Mouse (Mus musculus) mature B cell (primary cell): ENCODE data around the gene 0610010K14Rik.

Experiments
- in situ Hi-C: fragments of 300-500 bp; cut with MboI; formaldehyde crosslinking; loops from 2 replicates; pipeline ENCODE4 v1.14.3; 2019

Gene 0610010K14Rik

DNA sequence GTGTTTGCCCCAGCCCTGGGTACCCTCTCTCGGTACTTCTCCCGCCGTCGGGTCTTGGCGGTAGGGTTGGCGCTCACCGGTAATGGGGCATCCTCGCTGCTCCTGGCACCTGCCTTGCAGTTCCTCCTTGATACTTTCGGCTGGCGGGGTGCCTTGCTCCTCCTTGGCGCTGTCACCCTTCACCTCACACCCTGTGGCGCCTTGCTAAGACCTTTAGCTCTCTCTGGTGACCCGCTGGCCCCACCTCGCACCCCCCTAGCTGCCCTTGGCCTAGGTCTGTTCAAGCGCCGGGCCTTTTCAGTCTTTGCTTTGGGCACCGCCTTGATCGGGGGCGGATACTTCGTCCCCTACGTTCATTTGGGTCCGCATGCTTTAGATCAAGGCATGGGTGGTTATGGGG, 22.4 kb downstream of the 0610010K14Rik start:
- in situ Hi-C loops = no loop called here

DNA sequence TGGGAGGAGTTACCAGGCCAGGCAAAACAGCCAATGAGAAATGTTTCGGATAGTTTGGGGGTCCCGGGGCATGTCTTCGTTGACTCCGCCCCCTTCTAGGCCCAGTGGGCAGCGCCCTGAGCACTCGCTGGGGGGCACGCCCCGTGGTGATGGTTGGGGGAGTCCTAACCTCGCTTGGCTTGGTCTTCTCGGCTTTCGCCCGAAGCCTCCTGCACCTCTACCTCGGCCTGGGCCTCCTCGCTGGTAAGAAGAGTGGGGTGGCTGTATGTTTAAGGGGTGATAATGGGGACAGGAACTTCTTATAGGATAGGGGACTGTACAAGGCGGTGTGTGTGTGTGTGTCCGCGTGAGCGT, 22.9 kb downstream of the 0610010K14Rik start:
- in situ Hi-C loops = no loop called here

DNA sequence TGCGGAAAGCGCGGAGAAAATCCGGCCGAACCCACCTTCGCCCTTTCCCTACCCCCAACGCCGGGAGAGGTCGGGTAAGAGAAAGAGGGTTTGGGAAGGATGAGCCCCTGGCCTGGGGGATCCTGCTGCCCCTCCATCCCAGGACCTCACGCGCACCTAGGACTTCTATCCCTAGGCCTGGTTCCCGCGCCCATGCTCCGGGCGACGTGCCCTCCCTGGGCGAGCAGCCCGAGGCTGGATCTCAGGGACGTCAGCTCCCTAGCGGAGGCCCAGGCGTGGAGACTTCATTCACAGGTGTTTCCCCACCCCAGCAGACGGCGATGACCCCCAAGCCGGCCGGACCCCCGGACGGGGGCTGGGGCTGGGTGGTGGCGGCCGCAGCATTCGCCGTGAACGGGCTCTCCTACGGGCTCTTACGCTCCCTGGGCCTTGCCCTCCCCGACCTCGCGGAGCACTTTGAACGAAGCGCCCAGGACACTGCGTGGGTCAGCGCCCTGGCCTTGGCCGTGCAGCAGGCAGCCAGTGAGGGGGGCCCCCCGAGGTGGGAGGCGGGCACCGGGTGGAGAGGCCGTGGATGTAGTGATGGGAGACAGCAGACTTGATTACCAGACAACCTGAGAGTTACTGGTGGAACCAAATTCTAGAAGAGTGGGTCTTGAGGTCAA, 23.4 kb downstream of the 0610010K14Rik start:
- in situ Hi-C loops = no loop called here

DNA sequence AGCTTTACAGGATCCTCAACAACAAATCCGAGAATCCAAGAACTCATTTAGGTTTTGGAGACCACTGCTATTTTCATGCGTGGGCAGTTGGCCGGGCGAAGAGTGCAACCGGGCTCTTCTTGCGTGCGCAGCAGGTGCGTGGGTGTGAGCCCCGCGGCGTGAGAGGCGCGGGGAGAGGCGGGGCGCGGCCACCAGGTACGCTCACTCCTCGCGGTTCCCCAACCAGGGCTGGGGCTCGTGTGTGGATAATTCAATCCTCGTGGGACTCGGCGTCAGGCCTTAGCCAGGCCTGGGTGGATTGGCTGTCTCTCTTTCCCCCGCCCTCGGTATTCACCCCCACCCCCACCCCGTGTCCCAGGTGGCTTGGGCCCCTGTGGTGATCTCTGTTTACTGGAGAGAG, 24.0 kb downstream of the 0610010K14Rik start:
- in situ Hi-C loops = no loop called here

DNA sequence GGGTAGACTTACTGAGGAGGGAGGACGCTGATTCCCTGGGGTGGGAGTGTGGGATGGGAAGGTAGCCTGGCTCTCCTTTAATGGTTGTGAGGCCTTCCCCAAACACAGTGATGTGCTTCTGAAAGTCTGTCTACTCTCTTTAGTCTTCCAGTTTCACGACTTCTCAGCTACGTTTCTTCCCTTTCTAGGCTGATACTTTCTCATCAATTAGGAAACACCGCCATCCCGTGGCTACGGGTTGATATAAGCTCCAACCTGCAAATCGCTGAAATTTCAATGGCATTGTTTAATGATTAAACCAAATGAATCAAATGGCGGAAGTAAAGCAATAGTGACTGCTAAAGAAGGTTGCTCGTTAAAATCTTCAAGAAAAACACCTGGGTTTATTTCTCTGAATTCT, 24.8 kb downstream of the 0610010K14Rik start:
- in situ Hi-C loops = no loop called here

DNA sequence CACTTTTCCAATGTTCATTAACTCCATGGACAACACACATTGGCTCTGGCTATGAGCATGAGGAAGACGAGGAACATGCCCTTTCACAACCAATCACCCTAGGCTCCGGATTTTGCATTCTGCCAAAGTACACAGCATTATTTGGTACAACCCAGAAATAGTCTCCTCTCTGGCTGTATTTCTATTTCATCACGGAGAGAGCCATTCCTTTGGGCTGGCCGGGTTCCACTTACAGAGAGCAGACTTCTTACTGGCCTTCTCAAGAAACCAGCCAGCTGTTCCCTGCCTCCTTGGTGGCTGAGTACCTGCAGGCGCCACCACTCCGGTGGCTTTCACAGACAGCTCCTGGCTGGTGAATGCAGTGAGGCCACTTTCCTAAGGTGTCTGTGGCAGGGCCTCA, 25.3 kb downstream of the 0610010K14Rik start, which contains the start of gene Slc16a11:
TSS of gene Slc16a11 (plus strand) at position 330 of the 400 bp plus-strand sequence.
- in situ Hi-C loops = no loop called here

DNA sequence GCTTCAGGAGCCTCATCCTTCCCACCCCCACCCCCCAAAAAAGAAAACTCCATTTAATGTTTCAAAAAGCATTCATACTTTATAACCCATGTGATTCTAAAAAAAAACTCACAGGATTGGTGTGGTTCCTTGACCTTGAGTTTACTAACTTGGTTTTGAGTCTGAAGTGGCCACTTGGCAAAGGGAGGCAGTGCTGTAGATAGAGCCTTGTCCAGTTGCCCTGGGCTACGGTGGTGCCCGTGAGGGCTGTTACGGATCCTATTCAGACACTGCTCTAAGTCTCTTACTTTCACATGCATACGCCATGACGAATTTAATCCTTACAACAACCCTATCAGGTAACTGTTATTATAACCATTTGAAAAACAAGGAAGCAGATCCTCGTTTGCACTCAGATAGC, 25.7 kb downstream of the 0610010K14Rik start:
- in situ Hi-C loops = no loop called here

DNA sequence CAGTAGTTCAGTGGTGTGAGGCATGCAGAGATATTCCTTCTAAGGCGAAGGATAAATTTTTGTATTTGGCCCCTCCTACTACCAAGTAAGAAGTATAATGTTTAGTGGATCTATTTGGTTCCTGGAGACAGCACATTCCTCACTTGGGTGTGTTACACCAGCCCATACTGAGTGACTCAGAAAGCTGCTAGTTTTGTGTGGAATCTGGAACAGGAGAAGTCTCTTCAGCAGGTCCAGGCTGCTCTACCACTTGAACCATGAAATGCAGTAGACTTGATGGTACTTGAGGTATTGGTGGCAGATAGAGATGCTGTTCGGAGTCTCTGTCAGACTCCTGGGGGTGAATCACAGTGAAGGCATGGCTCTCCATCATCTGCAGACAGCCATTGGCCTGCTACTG, 27.0 kb downstream of the 0610010K14Rik start:
- in situ Hi-C loops = no loop called here

DNA sequence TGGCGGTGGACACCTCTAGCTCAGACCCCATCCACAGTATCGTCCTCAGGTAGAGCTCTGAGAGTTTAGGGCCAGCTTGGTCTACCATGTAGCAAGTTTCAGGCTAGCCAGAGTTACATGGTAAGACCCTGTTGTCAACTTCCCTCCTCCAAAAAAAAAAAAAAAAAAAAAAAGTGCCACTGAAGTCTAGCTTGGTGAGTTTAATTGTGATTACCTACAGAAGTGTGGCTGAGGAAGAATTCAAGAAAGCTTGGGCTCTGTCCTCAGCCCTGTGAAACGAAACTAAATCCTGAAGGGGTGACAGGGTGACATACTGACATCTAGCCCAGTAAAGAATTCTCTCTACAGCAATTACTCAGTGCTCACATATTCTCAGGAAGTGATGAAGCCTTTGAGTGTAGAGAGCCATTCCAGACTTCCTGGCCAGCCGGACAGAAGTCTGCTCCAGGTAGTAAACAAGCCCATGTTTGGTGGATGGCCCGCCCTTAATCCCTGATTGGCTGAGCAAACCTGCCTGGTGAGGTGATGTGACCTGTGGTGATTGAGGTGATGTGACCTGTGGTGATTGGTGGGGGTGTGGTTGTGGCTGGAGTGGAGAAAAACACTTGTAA, 28.8 kb downstream of the 0610010K14Rik start:
- in situ Hi-C loops = no loop called here

DNA sequence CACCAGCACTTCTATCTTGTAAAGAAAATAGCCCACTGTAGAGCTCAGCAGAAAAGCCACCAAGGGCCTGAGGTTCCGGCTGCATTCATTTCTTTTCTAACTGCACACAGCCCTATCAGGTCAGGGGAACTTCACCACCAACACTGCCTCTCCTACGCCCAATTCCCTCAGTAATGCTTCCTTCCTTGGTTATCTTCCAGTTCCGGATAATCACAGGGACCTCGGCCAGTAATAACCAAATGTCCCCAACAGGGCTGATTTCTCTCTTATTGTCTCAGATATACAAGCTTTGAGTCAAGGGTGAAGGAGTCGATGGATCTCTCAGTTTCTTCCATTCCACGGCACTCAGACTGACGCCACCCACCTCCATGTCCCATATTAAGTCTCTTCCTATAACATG, 30.4 kb downstream of the 0610010K14Rik start:
- in situ Hi-C loops = no loop called here

DNA sequence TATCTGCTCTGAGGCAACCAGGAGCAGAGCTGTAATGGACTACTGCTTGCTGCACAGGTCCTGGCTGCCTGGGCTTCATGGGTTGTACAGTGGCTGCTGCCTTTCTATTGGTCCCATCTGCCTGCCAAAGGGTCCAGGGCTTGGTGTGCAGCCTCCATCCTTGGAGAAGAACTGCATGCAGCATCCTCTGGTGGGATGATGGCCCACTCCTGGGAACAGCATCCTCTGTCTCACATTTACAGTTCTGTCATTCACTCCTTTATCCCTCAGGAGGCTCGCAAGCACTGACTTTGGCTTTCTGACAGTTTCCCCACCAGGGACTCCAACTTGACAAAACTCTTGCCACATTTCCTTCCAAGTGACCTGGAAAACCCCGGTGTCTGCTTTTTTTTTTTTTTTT, 30.9 kb downstream of the 0610010K14Rik start:
- in situ Hi-C loops = no loop called here

DNA sequence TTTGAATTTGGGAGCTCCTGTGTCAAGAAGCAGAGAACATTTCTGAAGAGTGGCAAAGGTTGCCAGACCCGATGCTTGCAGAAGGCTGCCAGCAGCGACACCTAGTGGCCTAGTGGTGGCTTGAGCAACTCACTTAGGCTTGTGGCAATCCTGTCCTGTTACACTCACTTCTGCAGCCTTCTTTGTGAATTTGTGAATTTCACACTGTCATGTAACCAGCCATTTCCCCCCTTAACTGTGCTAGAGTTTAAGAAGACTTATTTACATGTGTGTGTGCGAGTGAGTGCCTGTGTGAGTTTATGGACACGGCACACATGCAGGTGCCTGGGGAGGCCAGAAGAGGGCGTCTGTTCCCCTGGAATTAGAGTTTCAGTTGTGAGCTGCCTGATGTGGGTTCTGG, 36.0 kb downstream of the 0610010K14Rik start:
- in situ Hi-C loops = no loop called here

DNA sequence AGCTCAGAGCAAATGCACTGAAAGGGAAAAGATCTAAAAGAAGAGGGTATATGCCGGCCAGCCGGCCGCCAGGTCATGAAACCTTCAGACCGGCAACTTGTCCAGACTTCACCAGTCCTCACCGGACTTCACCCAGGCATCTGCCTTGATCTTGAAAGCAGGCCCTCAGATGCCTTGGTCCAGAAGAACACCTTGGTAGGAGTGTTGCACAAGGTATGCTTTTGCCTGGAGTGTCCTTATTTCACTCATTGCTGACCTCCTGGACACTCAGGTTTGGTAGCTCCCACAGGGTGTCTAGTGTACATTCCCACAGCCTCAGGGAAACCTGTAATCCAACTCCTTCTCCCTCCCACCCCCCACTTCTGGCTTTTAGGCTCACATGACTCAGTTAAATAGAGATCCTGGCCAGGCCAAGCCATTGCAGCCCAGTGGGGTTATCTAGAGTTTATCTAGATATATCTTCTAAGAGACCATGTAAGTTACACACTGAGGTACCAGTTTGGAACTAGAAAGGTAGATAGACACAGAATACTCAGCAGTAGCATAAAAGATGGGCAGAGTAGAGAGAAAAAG, 37.6 kb downstream of the 0610010K14Rik start:
- in situ Hi-C loops = no loop called here

DNA sequence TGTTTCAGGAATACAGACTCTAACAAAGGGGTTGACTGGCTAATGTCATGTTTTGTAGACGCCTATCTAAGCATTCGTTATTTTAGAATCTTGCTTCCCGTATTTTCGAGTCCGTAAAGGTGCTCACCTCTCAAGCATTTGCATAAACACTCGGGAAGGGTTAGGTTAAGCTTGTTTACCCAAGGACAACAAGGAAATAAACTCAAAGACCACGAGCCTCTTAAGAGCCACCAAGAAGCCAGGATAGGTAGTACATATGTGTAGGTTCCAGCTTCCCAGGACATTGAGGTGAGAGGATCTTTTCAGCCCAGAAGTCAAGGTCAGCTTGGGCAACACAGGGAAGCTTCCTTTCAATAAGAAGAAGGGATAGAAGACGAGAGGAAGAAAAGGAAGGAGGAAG, 38.6 kb downstream of the 0610010K14Rik start:
- in situ Hi-C loops = no loop called here

DNA sequence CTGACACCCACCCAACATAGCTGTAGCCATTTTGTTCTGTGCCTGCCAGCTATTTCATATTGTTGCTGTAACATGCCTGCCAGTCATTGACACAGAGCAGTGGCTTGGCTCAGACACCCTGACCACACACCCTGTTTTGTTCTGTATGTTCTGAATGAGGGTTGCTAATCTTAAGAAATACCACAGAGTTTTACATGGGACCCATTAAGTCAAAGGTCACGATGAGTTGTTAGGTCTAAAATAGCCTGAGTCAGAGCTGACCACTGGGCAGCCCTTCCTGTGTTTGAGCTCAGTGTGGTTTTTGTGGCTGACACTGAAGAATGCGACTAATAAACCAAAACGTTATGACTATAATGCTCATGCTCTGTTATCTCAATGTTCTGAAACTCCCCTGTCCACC, 39.4 kb downstream of the 0610010K14Rik start:
- in situ Hi-C loops = no loop called here

DNA sequence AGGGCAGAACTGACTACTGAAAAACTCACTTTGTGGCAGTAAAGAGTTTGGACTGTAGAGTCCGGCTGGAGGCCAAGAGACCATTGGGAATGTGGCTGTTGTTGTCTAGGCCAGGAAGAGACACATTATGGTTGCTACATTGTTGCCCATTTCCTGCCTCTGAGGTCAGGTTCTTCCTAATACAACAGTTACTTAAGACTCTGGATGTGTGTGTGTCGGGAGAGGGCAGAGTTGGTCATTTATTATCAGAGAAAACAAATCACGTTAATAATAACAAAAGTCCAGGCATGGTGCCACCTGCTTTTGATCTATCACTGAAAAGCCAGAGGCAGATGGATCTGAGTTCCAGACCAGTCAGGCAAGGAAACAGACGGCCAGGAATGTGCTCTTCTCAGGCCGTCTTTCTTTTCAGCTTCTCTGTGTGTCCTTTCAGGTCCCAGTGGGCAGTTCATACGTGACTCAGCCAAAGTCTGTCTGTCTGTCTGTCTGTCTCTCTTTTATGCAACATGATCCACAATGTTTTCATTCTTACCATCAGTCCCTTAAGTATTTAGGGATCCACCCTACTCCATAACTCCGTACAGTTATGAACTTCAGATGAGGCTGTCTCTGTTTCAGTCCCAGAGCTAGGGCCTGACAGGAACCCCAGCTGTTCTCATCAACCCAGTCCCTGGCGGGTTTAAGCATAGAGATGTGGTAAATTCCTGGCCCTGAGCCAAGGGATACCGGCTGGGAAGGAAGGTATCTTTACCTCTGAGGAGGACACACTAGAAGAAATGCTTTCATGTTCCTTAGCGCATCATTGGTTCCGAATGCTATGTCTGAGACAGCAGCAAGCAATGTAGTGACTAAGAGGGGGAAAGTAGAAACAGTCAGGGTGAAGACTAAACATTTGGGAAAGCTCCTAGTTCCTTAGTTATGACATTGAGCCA, 44.1 kb downstream of the 0610010K14Rik start:
- in situ Hi-C loops = no loop called here

DNA sequence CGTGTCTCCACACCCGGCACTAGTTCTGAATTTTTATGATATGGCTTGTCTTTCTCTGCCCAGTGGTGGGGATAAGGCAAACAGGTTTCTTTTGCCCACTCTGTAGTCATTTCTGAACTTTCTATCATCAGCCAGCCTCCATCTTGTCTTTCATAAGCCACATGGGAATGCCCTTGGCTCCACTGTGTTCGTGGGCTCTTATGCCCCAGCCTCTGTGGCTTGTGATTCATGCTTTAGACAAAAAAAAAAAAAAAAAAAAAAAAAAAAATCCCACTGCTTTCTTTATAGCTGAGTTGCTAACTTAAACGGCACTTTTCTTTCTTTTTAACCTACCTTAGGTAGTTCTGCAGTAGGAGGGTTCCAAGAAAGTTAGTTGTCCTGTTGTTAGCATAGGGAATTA, 45.6 kb downstream of the 0610010K14Rik start:
- in situ Hi-C loops = no loop called here

DNA sequence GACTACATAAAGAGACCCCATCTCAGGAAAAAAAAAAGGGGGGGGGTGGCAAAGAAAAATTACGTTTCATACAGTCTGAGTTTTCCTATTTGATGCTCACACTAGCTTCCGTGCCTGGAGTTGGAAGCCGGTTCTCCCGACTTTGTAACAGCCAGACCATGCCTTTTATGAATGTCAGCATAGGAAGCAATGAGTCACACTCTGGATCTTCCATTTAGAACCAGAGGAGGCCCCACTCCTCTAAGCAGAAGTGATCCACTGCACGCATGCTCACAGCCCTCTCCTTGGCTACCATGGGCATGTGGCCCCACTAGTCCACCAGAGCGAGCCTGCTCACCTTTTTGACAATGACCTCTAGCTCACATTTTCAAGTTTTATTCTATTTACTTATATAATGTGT, 46.5 kb downstream of the 0610010K14Rik start:
- in situ Hi-C loops = no loop called here

DNA sequence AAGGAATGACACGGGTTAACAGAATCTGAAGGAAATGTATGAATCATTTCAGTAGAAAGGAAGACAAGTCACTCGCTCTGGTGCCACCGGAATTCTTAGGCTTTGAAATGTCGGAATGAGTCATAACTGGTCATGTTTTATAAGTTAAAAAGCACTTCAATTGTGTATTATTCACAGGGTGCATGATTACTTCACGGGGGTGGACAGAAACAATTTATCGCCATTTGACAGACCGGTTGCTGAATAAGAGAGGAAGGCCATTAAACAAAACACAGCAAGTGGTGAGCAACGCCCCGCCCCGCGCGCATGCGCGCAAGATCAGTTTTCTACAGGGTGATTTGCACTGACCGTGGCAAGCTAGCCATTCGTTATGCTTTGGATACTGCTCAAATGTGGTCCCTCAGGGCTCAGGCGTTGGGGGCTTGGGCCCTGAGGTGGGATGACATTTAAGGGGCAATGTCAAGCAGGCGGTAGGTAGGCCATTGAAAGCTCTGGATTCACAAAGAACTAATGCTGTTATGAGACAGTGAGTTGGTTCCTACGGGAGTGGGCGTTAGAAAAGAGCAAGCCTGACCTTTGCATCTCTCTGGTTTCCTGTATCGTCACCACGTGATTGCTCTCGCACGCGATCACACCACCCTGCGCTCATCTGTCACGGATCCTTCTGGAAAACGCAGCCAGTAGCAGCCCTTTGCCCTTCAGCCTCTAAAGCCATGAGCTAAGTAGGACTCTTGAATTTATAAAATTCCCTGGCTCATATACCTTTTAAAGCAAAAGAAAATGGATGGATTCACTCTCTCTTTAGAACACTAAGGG, 48.2 kb downstream of the 0610010K14Rik start:
- in situ Hi-C loops = no loop called here
